Mouse (Mus musculus) skeletal muscle tissue, adult 2 months (tissue): ENCODE data around the gene Syt14.

Experiments used
- DNase-seq: peaks from one replicate; pipeline ENCODE4 v3.0.0-alpha.2; 2012; ENCODE audit warnings: low read depth, low spot score

Syt14 gene

DNA sequence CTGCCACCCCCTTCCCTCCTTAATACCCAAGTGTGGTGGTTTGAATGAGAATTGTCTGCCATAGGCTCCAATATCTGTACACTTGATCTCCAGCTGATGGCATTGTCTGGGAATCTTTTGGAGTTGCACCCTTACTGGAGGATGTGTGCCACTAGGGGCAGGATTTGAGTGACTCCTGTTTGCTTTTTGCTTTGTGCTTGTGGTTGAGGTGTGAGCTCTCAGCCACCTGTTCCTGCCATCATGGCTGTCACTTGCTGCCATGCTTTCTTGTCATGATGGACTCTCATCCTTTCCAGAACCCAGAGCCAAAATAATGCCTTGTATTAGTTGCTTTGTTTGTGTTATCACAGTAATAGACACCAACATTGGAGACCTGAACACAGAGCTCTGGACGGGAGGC is 165.8 kb downstream of the Syt14 start:
- no peak for DNase-seq

DNA sequence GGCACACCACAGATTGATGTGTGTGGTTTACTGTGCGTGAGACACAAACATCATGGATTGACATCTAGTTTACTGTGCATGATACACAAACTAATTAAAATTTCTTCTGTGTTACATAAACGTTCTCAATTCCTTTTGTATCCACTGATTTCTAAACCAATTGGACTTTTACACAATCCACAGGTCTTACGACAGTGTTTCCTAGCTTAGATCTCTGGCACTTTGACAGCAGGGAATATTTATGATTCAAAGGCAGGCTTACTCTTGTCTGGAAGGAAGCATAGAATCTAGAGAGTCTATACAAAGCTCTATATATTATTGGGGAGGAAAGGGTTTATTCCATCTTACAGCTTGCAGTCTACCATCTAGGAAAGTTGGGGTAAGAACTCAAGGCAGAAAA is 171.1 kb downstream of the Syt14 start:
- no peak for DNase-seq

DNA sequence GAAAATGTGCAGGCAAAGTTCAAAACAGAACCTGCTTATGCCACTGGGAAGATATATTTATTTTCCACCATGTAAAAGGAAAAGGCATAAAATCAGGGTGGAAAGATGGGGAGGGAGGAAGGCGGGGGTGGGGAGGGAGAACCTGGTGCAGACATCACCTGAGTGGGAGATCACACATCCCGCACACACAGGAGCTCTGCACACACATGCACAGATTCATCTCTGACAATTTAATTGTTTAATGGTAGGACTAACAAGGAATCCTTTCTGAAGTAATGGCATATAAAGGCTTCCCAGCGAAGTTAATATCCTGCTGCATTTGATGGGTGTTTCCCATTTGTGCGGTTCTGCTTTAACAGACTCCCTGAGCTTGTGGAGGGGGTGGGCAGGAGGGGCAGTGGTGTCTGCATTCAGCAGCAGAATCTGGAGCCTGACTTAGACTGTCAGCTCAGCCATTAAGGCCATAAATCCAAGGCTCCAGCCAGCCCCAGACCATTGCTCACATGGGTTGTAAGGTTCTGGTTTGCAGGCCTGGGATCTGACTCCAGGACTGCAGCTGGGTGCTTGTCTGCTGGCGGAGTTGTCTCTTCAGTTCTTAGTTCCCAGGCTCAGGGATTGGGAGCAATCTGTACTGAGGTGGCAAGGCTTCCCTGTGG is 174.1 kb downstream of the Syt14 start:
- no peak for DNase-seq

DNA sequence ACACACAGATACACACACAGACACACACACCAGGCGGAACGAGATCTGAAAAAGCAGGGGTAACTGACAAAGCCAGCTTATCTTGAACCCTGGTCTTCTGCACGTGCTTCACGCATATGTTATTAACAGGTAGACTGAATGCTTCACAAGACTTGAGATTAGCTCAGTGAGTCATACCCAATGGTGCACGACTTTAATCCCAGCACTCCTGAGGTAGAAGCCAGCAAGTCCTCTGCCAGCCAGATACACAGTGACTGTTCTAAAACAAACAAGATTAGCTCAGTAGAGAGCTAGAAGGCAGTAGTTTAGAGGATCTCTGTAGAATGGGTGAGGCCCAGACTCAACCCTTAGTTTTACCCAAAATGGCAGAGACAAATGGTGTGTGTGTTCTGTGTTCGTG is 175.3 kb downstream of the Syt14 start:
- DNase-seq = no peak

DNA sequence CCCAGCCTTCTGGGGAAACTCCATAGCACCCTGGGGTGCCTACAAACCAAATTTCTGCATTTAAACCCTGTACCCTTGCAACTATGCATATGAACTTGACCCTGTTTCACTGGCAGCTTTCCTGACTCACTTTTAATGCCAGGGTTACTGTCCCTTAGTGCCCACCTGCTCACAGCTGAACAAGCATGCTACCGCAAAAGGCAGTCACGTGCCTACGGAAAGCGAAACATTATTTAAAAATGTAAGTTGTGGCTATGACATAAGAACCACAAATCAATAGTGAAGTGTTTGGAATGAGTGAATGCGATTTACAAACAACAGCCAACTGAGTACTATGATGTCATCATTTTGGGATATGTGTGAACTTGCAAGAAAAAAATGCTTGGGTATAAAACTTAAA is 178.0 kb downstream of the Syt14 start:
- DNase-seq = no peak

DNA sequence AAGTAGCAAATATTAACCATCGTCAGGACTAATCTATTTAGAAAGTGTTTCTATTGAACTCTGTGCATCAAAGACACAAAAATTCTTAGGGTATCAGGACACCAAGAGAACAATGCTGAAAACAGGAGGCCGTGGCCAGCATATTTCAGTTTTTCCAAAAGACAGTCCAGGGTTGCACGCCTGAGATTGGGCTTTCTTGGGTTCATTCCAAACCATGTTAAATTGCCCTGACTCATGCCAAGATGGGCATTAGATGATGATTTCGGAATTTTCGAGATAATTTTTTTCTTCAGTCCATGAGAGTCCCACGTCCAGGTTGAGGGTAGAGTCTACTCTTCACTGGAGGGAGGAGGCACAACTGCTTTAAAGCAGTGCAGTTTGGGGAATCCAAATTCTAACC is 178.6 kb downstream of the Syt14 start:
- DNase-seq = no peak

DNA sequence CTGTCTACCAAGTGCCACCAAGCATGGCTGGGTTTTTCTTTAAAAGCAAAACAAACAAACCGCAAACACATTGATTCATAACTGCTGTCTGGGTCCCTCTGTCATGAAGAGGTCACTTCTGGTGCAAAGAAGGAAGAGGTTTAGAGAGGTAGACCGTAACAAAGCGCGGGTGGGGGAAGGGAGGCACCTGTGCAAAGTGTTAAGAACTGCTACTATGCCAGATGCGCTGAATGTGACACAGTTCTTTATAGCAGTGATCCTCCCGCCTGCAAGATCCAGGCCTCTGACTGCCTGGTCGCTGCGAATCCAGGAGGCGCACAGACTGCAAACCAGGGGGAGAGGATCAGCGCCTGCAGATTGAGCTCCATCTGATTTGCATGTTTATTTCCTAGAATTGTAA is 179.2 kb downstream of the Syt14 start:
- no peak for DNase-seq

DNA sequence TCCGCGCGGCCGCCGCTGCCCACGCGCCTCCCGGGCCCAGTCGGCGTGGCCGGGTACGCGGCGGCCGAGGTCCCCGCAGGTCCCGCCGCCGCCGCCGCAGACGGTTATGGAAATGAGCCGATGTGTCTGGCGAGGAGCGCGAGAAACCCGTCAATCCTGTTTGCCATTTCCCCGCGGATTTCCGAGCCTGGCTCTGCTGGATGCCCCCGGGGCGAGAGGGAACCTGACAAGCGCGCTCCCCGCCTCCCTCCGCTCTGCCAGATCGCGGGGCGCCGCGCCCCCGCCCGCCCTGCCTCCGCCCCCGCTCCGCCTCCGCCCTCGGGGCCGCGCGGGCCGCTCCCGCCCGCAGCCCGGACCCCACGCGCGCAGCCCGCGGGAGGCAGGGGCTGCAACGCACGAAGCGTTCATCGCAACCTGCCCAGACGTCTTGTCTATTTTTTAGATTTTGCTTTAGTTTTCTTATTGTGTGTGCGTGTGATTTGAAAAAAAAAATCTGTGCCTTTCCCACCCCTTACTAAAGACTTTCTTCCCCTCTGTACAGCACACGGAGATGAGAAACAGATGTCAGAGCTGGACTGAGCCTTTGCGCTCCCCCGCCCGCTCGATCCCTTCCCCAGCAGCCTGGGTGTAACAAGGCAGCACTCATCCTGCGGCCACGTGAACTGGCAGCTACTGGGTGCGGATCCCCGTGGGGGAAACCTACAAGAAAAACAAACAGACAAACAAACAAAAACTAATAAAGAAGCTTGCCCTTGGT is 179.9 kb downstream of the Syt14 start, which contains the start of gene Sertad4:
Sertad4 (minus strand) TSS at position 283 of the 757 bp plus-strand sequence.
- peak; percentile 55 for DNase-seq

DNA sequence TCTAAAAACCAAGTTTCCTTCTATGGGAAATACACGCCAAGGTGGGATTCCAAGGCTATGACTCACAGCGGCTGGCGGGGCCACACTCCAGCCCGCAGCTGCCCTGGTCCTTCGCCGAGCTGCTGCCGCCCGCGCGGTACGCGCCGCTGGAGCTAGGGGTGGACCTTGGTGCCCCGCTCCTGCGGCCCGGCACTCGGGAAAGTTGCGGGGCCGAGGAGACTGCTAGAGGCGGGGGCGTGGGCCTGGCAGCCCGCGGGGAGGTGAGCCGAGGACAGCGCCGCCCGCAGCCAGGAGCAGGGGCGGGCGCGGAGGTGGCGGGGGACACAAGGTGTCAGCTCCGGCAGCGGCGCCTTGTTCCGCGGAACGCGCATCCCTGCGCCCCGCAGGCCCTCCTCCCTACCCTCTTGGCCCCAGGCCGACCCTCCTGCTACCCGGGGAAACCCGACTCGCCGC is 180.7 kb downstream of the Syt14 start:
- DNase-seq = peak; percentile 21

DNA sequence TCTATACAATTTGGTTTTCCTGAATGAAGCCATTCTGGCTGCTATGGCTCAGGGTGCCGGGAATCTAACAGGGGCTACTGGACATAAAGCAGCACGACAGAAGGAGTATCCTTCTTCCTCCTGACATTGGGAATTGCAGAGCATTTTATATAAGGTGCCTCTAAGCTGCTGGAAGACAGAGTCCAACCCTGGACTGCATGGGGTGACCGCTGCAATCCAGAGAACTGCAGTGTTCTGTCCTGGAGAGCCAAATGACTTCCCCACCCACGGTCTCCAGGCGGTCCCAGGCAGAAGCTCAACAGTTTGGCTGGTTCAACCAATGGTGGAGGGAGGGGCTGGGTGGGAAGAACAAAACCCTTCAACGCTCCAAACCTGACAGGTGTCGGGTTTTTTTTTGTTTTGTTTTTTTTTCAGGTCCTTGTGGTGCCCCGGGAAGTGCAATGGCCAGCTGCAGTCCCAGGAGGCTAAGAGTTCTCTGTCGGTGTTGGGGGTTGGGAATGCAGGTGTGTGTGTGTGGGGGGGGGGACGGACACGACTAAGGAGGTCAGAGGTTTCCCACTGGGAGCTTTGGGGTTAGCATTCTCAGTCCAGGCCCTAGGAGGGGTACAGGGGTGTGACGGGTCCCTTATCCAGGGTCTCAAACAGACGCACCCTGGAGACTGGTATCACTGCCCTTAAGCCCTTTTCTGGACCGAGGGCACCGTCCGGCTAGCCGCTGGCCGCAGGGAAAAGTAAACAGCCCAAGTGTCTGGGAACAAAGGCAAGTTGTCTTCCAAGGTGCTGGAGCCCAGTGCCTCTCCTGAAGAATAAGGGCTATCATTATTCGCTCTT is 181.4 kb downstream of the Syt14 start:
- DNase-seq = peak; percentile 39

DNA sequence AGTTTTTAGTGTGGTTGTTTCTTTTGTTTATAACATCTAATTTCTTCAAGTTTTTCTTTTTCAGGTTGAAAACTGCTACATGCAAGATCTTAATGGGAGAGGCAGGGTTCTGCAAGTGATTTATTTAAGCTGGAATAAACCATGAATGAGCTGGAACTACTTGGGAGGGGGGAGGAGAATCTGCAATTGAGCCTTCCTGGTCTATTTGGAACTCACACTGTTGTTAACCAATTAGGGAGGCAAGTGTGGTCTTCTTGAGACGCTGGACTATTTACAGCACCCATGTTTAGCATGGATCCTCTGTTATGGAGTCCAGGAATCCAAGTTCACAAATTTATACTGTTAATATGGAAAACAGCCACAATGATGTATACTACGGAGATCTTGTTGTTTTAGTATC is 182.1 kb downstream of the Syt14 start:
- DNase-seq = no peak

DNA sequence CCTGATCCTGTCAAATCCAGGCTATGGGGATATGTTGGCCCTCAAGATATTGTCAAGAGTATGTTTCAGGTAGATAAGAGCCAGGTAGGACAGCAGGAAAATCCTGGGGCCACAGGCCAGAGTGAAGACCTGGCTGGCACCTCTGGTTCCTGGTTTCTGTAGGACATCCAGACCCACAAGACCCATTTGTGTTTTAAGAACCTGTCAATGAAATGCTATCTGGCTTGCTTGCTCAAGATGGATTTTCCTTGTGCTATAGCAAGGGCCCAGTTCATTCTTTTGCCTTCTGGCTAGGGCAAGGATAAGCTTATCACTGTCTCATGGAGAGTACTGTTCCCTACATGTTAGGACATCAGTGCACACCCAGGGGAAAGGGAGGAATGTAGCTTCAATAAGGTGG is 183.5 kb downstream of the Syt14 start:
- no peak for DNase-seq

DNA sequence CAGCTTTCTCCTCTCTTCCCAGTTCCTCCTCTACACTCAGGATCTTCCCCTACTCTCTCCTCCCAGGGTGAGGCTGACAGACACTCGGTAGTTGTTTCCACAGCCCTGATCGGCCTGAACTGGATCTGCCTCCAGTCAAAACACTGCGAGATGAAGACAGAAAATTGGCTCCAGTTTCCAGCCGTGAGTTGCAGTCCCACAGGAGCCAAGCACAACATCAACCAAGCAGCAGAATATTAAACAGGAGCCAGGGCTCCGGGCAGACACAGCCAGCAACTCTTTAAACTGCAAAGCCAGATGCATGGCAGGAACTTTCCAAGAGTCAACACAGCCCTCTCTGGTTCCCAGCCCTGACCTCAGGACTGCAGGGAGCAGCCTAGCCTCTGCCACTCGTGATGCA is 183.9 kb downstream of the Syt14 start:
- peak; percentile 69 for DNase-seq

DNA sequence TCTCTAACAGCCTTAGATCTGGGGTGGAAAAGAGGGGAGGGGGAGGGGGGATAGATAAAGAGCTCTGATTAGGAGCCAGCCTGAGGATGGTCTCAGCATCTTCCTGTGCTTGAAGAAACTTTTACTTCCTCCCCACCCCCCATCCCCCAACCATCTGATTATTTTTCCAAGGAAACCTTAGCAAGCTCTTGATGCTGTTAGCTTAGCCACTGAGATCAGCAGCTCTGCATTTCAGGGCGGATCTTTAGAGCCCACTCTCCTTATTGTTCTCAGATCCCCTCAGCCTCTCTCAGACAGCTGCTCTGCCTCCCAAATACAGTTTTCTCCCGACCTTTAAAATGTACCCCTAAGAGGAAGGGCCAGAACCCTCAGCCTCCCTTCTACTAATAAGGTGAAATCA is 184.4 kb downstream of the Syt14 start:
- DNase-seq = no peak

DNA sequence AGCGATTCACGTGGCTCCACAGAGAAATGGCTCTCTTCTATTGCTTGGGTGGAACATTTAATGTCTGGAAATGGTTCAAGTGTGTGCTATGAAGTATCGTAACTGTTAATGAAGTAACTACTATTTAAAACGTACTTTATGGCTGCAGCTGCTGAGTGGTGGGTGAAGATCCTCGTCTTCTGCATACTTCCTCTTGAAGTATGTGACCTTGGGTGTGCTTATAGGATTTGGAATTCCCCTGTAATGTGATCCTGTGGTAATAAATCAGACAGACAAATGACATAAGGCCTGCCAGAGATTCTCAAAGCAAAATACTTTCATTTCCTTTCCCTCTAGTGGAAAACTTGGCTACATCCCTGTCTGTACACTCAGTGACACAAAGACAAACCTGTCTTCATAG is 186.0 kb downstream of the Syt14 start:
- DNase-seq = no peak

DNA sequence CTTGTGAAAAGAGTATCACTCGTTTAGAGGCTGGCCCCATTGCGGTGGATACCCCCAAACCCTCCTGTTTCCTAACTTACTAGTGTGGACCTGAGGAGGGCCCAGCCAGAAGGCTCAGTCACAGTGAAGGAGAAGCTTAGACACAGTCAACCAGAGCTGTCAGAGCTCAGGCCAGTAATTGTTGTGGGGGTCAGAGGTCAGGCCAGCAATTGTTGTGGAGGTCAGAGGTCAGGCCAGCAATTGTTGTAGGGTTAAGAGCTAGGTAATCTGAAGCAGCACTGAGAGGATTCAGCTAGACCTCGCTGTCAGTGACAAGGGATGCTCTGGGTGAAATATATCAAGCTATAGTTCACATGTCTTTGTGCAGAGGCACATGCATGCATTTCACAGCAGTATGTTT is 188.3 kb downstream of the Syt14 start:
- no peak for DNase-seq
